Mouse (Mus musculus) neural tube, embryonic 13.5 days (tissue): Measurements from ENCODE around the gene Mki67. TPM values are rescaled to one million over a fixed set of nuclear protein-coding genes. Genes with fewer than 3 reads are reported as not detected.
A peak's percentile ranks its signal among the peaks of the same experiment; 100 is the strongest.
"Not testable (repeated sequence)": the region's sequence is repeated elsewhere in the genome, so short reads cannot be mapped to it uniquely, and the experiment has no call there.

Experiments used
- ATAC-seq: fragments of 200-750 bp; cut with Nextera tagmentation; 2 replicates; pipeline ENCODE4 v1.8.0; 2017; ENCODE audit warnings: low read depth, mild to moderate bottlenecking, moderate TSS enrichment, moderate library complexity
- H3K27ac ChIP-seq: fragments of 300-500 bp; sonication (generic); replicated peaks from 2 replicates; pipeline ENCODE4 v1.5.1; 2015; ENCODE audit warnings: moderate library complexity, mild to moderate bottlenecking, inconsistent platforms
- H3K27me3 ChIP-seq: fragments of 300-500 bp; sonication (generic); 2 replicates; pipeline ENCODE4 v1.6.1; 2015; ENCODE audit warnings: mild to moderate bottlenecking, inconsistent platforms
- H3K36me3 ChIP-seq: fragments of 300-500 bp; sonication (generic); 2 replicates; pipeline ENCODE4 v1.6.1; 2015; ENCODE audit warnings: mild to moderate bottlenecking, inconsistent platforms
- H3K4me1 ChIP-seq: fragments of 300-500 bp; sonication (generic); replicated peaks from 2 replicates; pipeline ENCODE4 v1.6.1; 2015; ENCODE audit warnings: inconsistent platforms
- H3K4me2 ChIP-seq: fragments of 300-500 bp; sonication (generic); 2 replicates; pipeline ENCODE4 v1.6.1; 2015; ENCODE audit warnings: inconsistent platforms, mild to moderate bottlenecking, moderate library complexity
- H3K4me3 ChIP-seq: fragments of 300-500 bp; sonication (generic); 2 replicates; pipeline ENCODE4 v1.5.1; 2015; ENCODE audit warnings: mild to moderate bottlenecking, inconsistent platforms
- H3K9ac ChIP-seq: fragments of 300-500 bp; sonication (generic); 2 replicates; pipeline ENCODE4 v1.6.1; 2015; ENCODE audit warnings: moderate library complexity, mild to moderate bottlenecking, inconsistent platforms
- H3K9me3 ChIP-seq: fragments of 300-500 bp; sonication (generic); 2 replicates; pipeline ENCODE4 v1.6.1; 2016; ENCODE audit warnings: inconsistent platforms
- WGBS: fragments of 180-500 bp; shearing (Covaris S2); methylation state at CpG from one replicate; pipeline ENCODE4 v1.1.7; 2015; 5-methylcytosine and 5-hydroxymethylcytosine counted together
- polyA plus RNA-seq: library from polyadenylated mRNA; unstranded; fragments of >200 nt; fragmentation: Nextera tagmentation; extraction: Ambion mirVana; gene quantifications from 2 replicates; pipeline ENCODE4 v1.2.1, GENCODE M21; 2015

Mki67 gene
- polyA plus RNA-seq, 1 experiment from 2014 or later, result 5.9 TPM

GRCm38 (mm10) chr7:135713326-135713725 lies 2.8 kb downstream of the Mki67 start:
- H3K9ac ChIP-seq, result 0 out of 2 replicates have a peak overlapping the region, but pooled peaks have one; percentile 13
- H3K9me3 ChIP-seq, result no peaks in the 10 kb centered on the region
- no peak overlapping the region for H3K27ac ChIP-seq
- WGBS, result 77% methylated on average over 8 of the region's 8 CpGs
- H3K27me3 ChIP-seq, result no peaks in the 10 kb centered on the region
- H3K4me1 ChIP-seq, result peaks cover 10% of the 10 kb centered on the region
- H3K4me2 ChIP-seq, result peak overlapping the region; percentile 99
- no peaks in the 10 kb centered on the region for H3K36me3 ChIP-seq
- H3K4me3 ChIP-seq, result peak overlapping the region; percentile 83; the same call in 1 of the 2 replicates
- ATAC-seq, result no peak

GRCm38 (mm10) chr7:135712534-135712933 lies 3.6 kb downstream of the Mki67 start:
- H3K27me3 ChIP-seq, result no peaks in the 10 kb centered on the region
- no peak overlapping the region for H3K9ac ChIP-seq
- WGBS, result 83% methylated on average over 1 of the region's 1 CpGs
- H3K9me3 ChIP-seq, result no peaks in the 10 kb centered on the region
- no peak overlapping the region for H3K4me3 ChIP-seq
- H3K4me2 ChIP-seq, result no peak overlapping the region; the same call in 1 of the 2 replicates
- H3K27ac ChIP-seq, result no peak overlapping the region
- peaks cover 10% of the 10 kb centered on the region for H3K4me1 ChIP-seq
- ATAC-seq, result no peak
- no peaks in the 10 kb centered on the region for H3K36me3 ChIP-seq

- WGBS, result 80% methylated on average over 2 of the region's 2 CpGs
- no peak for ATAC-seq
These were observed 5.5 kb downstream of the Mki67 start for GRCm38 (mm10) chr7:135710702-135711101.

DNA sequence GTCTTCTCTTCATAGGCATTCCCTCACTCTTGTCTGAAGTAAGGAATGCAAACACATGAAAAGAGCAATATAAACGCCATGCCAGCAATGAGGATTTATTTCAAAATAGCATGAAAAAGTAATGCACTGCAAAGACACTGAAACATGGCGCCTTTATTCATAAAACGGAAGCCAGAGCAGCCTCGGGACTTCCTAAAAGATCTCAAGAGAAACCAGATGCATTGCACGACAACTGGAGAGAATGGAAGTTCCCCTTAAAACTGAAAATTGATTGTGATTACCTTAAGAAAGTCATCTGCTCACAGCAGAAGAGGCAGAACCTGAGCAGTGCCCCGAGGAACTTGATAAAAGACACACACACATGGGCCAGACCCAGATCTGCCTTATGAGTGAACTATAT lies 10.4 kb downstream of the Mki67 start:
- WGBS, result 92% methylated on average over 6 of the region's 6 CpGs
- H3K36me3 ChIP-seq, result peaks cover 11% of the 10 kb centered on the region

More at GRCm38 (mm10) chr7:135710702-135711101, 5.5 kb downstream of the Mki67 start:
- H3K27me3 ChIP-seq, result no peaks in the 10 kb centered on the region
- H3K9ac ChIP-seq, result no peak overlapping the region
- H3K36me3 ChIP-seq, result peaks cover 7% of the 10 kb centered on the region
- peaks cover 8% of the 10 kb centered on the region for H3K4me1 ChIP-seq
- H3K9me3 ChIP-seq, result no peaks in the 10 kb centered on the region
- H3K27ac ChIP-seq, result no peak overlapping the region
- no peak overlapping the region for H3K4me2 ChIP-seq
- H3K4me3 ChIP-seq, result no peak overlapping the region

GRCm38 (mm10) chr7:135705083-135705482 lies 11.1 kb downstream of the Mki67 start:
- no peak for ATAC-seq
- WGBS, result 96% methylated on average over 1 of the region's 1 CpGs

More for the DNA sequence above, 10.4 kb downstream of the Mki67 start:
- no peaks in the 10 kb centered on the region for H3K9me3 ChIP-seq
- H3K4me2 ChIP-seq, result no peak overlapping the region
- H3K4me1 ChIP-seq, result no peaks in the 10 kb centered on the region
- no peak overlapping the region for H3K9ac ChIP-seq
- no peak overlapping the region for H3K27ac ChIP-seq
- no peak overlapping the region for H3K4me3 ChIP-seq
- no peaks in the 10 kb centered on the region for H3K27me3 ChIP-seq
- no peak for ATAC-seq

GRCm38 (mm10) chr7:135704251-135704650 lies 11.9 kb downstream of the Mki67 start:
- Histone ChIP-seq H3K36me3 (peaks cover 11% of the 10 kb centered on the region), H3K4me1 (no peaks in the 10 kb centered on the region)
- 93% methylated on average over 8 of the region's 8 CpGs for WGBS

More at GRCm38 (mm10) chr7:135705083-135705482, 11.1 kb downstream of the Mki67 start:
- Histone ChIP-seq H3K36me3 (peaks cover 11% of the 10 kb centered on the region), H3K27ac (no peak overlapping the region), H3K4me2 (no peak overlapping the region), H3K9me3 (no peaks in the 10 kb centered on the region), H3K4me3 (no peak overlapping the region), H3K9ac (no peak overlapping the region), H3K4me1 (no peaks in the 10 kb centered on the region), H3K27me3 (no peaks in the 10 kb centered on the region)

GRCm38 (mm10) chr7:135703600-135704148 lies 12.5 kb downstream of the Mki67 start:
- H3K36me3 ChIP-seq, result peaks cover 11% of the 10 kb centered on the region

More at GRCm38 (mm10) chr7:135704251-135704650, 11.9 kb downstream of the Mki67 start:
- Histone ChIP-seq H3K9me3 (no peaks in the 10 kb centered on the region), H3K4me3 (no peak overlapping the region), H3K27me3 (no peaks in the 10 kb centered on the region), H3K9ac (no peak overlapping the region), H3K4me2 (no peak overlapping the region), H3K27ac (no peak overlapping the region)
- no peak for ATAC-seq

GRCm38 (mm10) chr7:135699351-135699750 lies 16.8 kb downstream of the Mki67 start:
- 92% methylated on average over 6 of the region's 6 CpGs for WGBS
- H3K4me3 ChIP-seq, H3K27me3 ChIP-seq, H3K9me3 ChIP-seq, H3K4me2 ChIP-seq, ATAC-seq, H3K9ac ChIP-seq, H3K4me1 ChIP-seq, H3K27ac ChIP-seq: not testable (repeated sequence)
- peaks cover 32% of the 10 kb centered on the region for H3K36me3 ChIP-seq

More at GRCm38 (mm10) chr7:135703600-135704148, 12.5 kb downstream of the Mki67 start:
- H3K9ac ChIP-seq, result no peak overlapping the region
- 95% methylated on average over 9 of the region's 9 CpGs for WGBS
- ATAC-seq, result no peak
- H3K4me3 ChIP-seq, result no peak overlapping the region
- H3K27me3 ChIP-seq, result no peaks in the 10 kb centered on the region
- no peak overlapping the region for H3K27ac ChIP-seq
- no peak overlapping the region for H3K4me2 ChIP-seq
- no peaks in the 10 kb centered on the region for H3K9me3 ChIP-seq
- no peaks in the 10 kb centered on the region for H3K4me1 ChIP-seq

DNA sequence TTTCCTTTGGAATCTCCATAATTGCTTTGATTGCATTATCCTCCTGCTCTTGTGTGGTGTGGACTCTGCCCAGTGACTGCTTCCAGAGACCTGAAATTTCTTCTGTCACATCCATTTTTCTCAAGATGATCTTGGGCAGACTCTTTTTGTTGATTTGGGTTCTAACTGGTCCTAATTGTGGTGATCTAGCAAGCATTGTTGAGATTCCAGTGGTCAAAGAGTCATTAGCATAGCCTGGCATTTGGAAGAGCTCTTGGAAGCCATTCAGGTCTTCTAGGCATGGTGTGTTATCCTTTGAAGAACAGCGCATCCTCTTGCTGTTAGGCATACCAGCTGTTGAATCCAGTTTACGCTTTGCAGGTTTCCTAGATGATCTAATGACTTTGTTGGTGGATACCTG lies 17.8 kb downstream of the Mki67 start:
- Histone ChIP-seq H3K4me2 (no peak overlapping the region), H3K9me3 (no peaks in the 10 kb centered on the region), H3K27me3 (no peaks in the 10 kb centered on the region), H3K27ac (no peak overlapping the region), H3K4me3 (no peak overlapping the region), H3K36me3 (peaks cover 33% of the 10 kb centered on the region), H3K4me1 (no peaks in the 10 kb centered on the region), H3K9ac (no peak overlapping the region)
- no peak for ATAC-seq
- 98% methylated on average over 2 of the region's 2 CpGs for WGBS

DNA sequence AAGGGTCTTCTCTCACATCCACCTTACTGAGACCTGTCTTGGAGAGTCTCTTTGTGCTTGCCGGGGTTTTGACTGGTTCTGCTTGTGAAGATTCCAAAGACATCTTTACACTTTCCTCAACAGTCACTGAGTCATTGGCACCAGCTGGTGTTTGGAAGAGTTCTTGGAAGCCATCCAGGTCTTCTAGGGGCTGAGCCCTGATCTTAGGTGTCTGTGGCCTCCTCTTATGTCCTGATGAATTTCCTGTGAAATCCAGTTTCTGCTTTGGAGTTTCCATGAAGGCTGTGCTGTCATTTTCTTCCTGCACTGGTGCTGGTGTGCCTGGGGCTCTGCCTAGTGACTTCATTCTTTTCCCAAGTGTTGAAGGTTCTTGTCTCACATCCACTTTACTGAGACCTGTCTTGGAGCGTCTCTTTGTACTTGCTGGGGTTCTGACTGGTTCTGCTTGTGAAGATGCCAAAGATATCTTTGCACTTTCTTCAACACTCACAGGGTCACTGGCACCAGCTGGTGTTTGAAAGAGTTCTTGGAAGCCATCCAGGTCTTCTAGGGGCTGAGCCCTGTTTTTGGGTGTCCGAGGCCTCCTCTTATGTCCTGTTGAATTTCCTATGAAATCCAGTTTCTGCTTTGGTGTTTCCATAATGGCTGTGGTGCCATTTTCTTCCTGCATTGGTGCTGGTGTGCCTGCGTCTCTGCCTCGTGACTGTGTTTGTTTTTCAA lies 19.0 kb downstream of the Mki67 start:
- ATAC-seq, H3K4me2 ChIP-seq, H3K9ac ChIP-seq, H3K27me3 ChIP-seq, H3K9me3 ChIP-seq, H3K4me3 ChIP-seq, H3K27ac ChIP-seq, H3K4me1 ChIP-seq: not testable (repeated sequence)
- 96% methylated on average over 5 of the region's 5 CpGs for WGBS
- H3K36me3 ChIP-seq, result peaks cover 41% of the 10 kb centered on the region

- Histone ChIP-seq H3K36me3 (peaks cover 45% of the 10 kb centered on the region), H3K9me3 (no peaks in the 10 kb centered on the region), H3K9ac (no peak overlapping the region), H3K4me3 (no peak overlapping the region), H3K4me2 (no peak overlapping the region), H3K27ac (no peak overlapping the region), H3K4me1 (no peaks in the 10 kb centered on the region), H3K27me3 (no peaks in the 10 kb centered on the region)
- 92% methylated on average over 4 of the region's 4 CpGs for WGBS
- ATAC-seq, result no peak
These were observed 20.0 kb downstream of the Mki67 start for GRCm38 (mm10) chr7:135696127-135696526.

GRCm38 (mm10) chr7:135694796-135695195 lies 21.4 kb downstream of the Mki67 start:
- WGBS, result 92% methylated on average over 5 of the region's 5 CpGs
- Histone ChIP-seq H3K27me3 (no peaks in the 10 kb centered on the region), H3K9ac (no peak overlapping the region), H3K36me3 (peaks cover 45% of the 10 kb centered on the region), H3K4me2 (no peak overlapping the region), H3K4me3 (no peak overlapping the region), H3K4me1 (no peaks in the 10 kb centered on the region), H3K9me3 (no peaks in the 10 kb centered on the region), H3K27ac (no peak overlapping the region)
- no peak for ATAC-seq
